Mouse (Mus musculus) heart, postnatal 0 days (tissue): ENCODE measurements around the gene Evc. TPM values are rescaled to one million over a fixed set of nuclear protein-coding genes. Genes with fewer than 3 reads are reported as not detected.
A peak's percentile ranks its signal among the peaks of the same experiment; 100 is the strongest.

Experiments
- ATAC-seq: fragments of 200-750 bp; cut with Nextera tagmentation; 2 replicates; pipeline ENCODE4 v1.8.0; 2017; ENCODE audit warnings: low read depth, moderate number of reproducible peaks, moderate library complexity; ENCODE audit not compliant: insufficient read depth
- DNase-seq: peaks from one replicate; pipeline ENCODE4 v3.0.0-alpha.2; 2016; ENCODE audit warnings: low spot score
- H3K27ac ChIP-seq: fragments of 300-500 bp; sonication (generic); 2 replicates; pipeline ENCODE4 v1.5.1; 2014; ENCODE audit warnings: low read depth, mild to moderate bottlenecking
- H3K27me3 ChIP-seq: fragments of 300-500 bp; sonication (generic); 2 replicates; pipeline ENCODE4 v1.6.1; 2014; ENCODE audit warnings: low read length, mixed read lengths; ENCODE audit not compliant: control insufficient read depth, insufficient read depth
- H3K36me3 ChIP-seq: fragments of 300-500 bp; sonication (generic); replicated peaks from 2 replicates; pipeline ENCODE4 v1.6.1; 2014; ENCODE audit warnings: low read length, mixed read lengths; ENCODE audit not compliant: control insufficient read depth, insufficient read depth
- H3K4me1 ChIP-seq: fragments of 300-500 bp; sonication (generic); 2 replicates; pipeline ENCODE4 v1.6.1; 2014; ENCODE audit warnings: antibody characterized with exemption; ENCODE audit not compliant: control insufficient read depth, insufficient read depth
- H3K4me2 ChIP-seq: fragments of 300-500 bp; sonication (generic); 2 replicates; pipeline ENCODE4 v1.6.1; 2014; ENCODE audit warnings: low read depth, mild to moderate bottlenecking, low read length, moderate library complexity
- H3K4me3 ChIP-seq: fragments of 300-500 bp; sonication (generic); 2 replicates; pipeline ENCODE4 v1.5.1; 2014; ENCODE audit warnings: low read depth, low read length
- H3K9ac ChIP-seq: fragments of 300-500 bp; sonication (generic); replicated peaks from 2 replicates; pipeline ENCODE4 v1.6.1; 2014; ENCODE audit warnings: low read depth, low read length, mixed read lengths
- H3K9me3 ChIP-seq: fragments of 300-500 bp; sonication (generic); replicated peaks from 2 replicates; pipeline ENCODE4 v1.6.1; 2016; ENCODE audit warnings: low read length; ENCODE audit not compliant: control insufficient read depth
- CTCF ChIP-seq: IDR thresholded peaks from 2 replicates; pipeline ENCODE4 v1.5.1; 2016; ENCODE audit warnings: antibody characterized with exemption, control low read depth, low read depth
- EP300 ChIP-seq: IDR thresholded peaks from 2 replicates; pipeline ENCODE4 v1.6.1; 2016; ENCODE audit warnings: antibody characterized with exemption, low read depth
- WGBS: fragments of 180-500 bp; shearing (Covaris S2); extraction: QIAGEN DNeasy Blood & Tissue Kit; methylation state at CpG from one replicate; pipeline ENCODE4 v1.1.7; 2014; 5-methylcytosine and 5-hydroxymethylcytosine counted together
- polyA plus RNA-seq: library from polyadenylated mRNA; unstranded; fragments of >200 nt; fragmentation: Nextera tagmentation; extraction: Ambion mirVana; gene quantifications from 2 replicates; pipeline ENCODE4 v1.2.1, GENCODE M21; 2015
- total RNA-seq: library from RNA; depleted of rRNA; stranded (reverse); fragments of >200 nt; gene quantifications from 2 replicates; pipeline ENCODE4 v1.2.3, GENCODE M21; 2014; ENCODE audit warnings: low replicate concordance

Gene Evc
- total and polyA plus RNA-seq, 2 experiments from 2014 or later = 1.8 to 2.8 TPM

DNA sequence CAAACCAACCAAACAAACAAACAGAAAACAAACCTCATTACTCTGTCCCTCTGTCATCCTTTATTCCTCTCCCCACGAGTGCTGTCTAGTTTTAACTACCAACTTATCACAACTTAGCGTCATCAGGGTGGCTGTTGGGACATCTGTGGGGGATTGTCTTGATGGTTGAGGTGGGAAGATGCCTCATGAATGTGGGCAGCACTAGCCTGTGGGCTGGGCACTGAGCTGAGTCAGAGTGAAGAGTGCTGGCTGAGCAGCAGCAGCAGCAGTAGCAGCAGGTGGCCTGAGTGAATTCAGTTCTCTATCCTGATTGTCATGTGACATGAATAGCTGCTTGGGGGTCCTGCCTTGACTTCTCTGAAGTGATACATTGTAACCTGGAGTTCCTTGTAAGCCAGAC lies 7.3 kb upstream of the Evc start:
- H3K4me1 ChIP-seq = no peaks in the 10 kb centered on the region; the same call in 1 of the 2 replicates
- DNase-seq (no peak), ATAC-seq (no peak)
- 74% methylated on average over 2 of the region's 2 CpGs for WGBS
- H3K9me3 ChIP-seq = no peaks in the 10 kb centered on the region
- H3K9ac ChIP-seq = no peak overlapping the region
- no peak overlapping the region for H3K4me2 ChIP-seq
- no peaks in the 10 kb centered on the region for H3K27me3 ChIP-seq
- no peak overlapping the region for H3K4me3 ChIP-seq
- TF ChIP-seq EP300 = no peak
- no peak for TF ChIP-seq CTCF
- H3K36me3 ChIP-seq = no peaks in the 10 kb centered on the region; the same call in 1 of the 2 replicates
- no peak overlapping the region for H3K27ac ChIP-seq

- WGBS = under 1% methylated on average over 27 of the region's 27 CpGs
- peak within 1 kb of the TSS; percentile 53 for H3K4me3 ChIP-seq
- H3K4me2 ChIP-seq = peak within 1 kb of the TSS; percentile 69
- peaks cover 6% of the 10 kb centered on the region; the same call in 1 of the 2 replicates for H3K27me3 ChIP-seq
- peaks cover 3% of the 10 kb centered on the region for H3K4me1 ChIP-seq
- H3K9me3 ChIP-seq = no peaks in the 10 kb centered on the region
- peak; percentile 48 for DNase-seq
- no peak within 1 kb of the TSS for H3K27ac ChIP-seq
- TF ChIP-seq CTCF = no peak
- TF ChIP-seq EP300 = no peak
- H3K36me3 ChIP-seq = no peaks in the 10 kb centered on the region
- H3K9ac ChIP-seq = peak within 1 kb of the TSS; percentile 44
- ATAC-seq = peak; percentile 70
These were observed 1.6 kb upstream of the Evc start, which contains the start of gene Evc2 for GRCm38 (mm10) chr5:37338288-37338687. Evc2 (plus strand) TSS chr5:37338499.

DNA sequence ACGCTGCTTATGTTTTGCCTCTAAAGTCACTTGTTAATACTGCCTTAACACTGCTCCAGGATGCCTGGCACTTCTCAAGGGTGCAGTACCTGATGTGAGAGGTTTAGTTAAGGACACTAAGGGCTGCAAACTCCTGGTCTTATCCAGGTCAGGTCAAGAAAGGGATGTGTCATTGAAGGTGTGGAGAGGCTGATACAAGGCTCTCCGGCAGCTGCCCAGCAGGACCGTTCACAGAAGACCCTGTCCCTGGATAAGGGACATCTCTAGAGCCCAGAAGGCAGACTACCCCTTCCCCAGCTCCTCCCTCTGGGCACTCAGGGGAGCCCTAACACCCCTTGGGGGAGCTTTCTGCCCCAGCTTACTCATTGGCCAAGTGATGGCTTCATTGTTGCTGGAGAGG lies 1.0 kb upstream of the Evc start:
- peak overlapping the region; percentile 69 for H3K4me2 ChIP-seq
- ATAC-seq (no peak), DNase-seq (no peak)
- H3K9ac ChIP-seq = peak overlapping the region; percentile 44; the same call in 1 of the 2 replicates
- H3K9me3 ChIP-seq = no peaks in the 10 kb centered on the region
- no peak overlapping the region for H3K27ac ChIP-seq
- no peaks in the 10 kb centered on the region for H3K36me3 ChIP-seq
- H3K4me1 ChIP-seq = peaks cover 3% of the 10 kb centered on the region
- TF ChIP-seq CTCF = no peak
- TF ChIP-seq EP300 = no peak
- 50% methylated on average over 3 of the region's 3 CpGs for WGBS
- peak overlapping the region; percentile 53 for H3K4me3 ChIP-seq
- H3K27me3 ChIP-seq = peaks cover 6% of the 10 kb centered on the region; the same call in 1 of the 2 replicates

DNA sequence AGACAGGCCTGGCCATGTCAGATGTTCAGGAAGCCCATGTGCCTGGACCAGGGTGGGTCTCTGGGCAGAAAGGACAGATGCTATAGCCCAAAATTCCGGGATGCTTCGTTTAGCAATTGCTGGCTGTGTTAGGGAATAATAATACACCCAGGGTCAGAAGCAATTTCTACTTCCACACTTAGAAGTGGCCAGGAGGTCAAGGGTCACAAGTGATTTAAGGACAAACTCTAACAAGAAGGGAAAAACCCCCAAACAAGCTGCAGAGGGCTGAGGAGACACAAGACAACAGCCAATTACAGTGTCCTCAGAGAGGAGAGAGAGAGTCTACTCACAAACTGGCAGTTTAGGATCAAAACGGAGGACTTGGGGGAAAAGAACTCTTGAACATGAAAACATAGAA lies 1.6 kb downstream of the Evc start:
- ATAC-seq = no peak
- 77% methylated on average over 3 of the region's 3 CpGs for WGBS
- H3K27me3 ChIP-seq = peaks cover 6% of the 10 kb centered on the region; the same call in 1 of the 2 replicates

GRCm38 (mm10) chr5:37332066-37332465 lies 4.6 kb downstream of the Evc start:
- no peaks in the 10 kb centered on the region for H3K9me3 ChIP-seq
- ATAC-seq (no peak), DNase-seq (no peak)
- H3K27ac ChIP-seq = no peak overlapping the region
- H3K4me3 ChIP-seq = no peak overlapping the region
- H3K36me3 ChIP-seq = no peaks in the 10 kb centered on the region
- H3K4me1 ChIP-seq = no peaks in the 10 kb centered on the region
- H3K9ac ChIP-seq = no peak overlapping the region
- TF ChIP-seq EP300 = no peak
- TF ChIP-seq CTCF = no peak
- peaks cover 2% of the 10 kb centered on the region; the same call in 1 of the 2 replicates for H3K27me3 ChIP-seq
- no peak overlapping the region for H3K4me2 ChIP-seq
- 73% methylated on average over 4 of the region's 4 CpGs for WGBS

More for the DNA sequence above, 1.6 kb downstream of the Evc start:
- H3K4me1 ChIP-seq = peaks cover 3% of the 10 kb centered on the region
- no peaks in the 10 kb centered on the region for H3K36me3 ChIP-seq
- no peak overlapping the region for H3K4me3 ChIP-seq
- H3K9me3 ChIP-seq = no peaks in the 10 kb centered on the region
- H3K9ac ChIP-seq = no peak overlapping the region
- TF ChIP-seq CTCF (no peak), EP300 (no peak)
- H3K4me2 ChIP-seq = no peak overlapping the region
- DNase-seq = no peak
- no peak overlapping the region for H3K27ac ChIP-seq

DNA sequence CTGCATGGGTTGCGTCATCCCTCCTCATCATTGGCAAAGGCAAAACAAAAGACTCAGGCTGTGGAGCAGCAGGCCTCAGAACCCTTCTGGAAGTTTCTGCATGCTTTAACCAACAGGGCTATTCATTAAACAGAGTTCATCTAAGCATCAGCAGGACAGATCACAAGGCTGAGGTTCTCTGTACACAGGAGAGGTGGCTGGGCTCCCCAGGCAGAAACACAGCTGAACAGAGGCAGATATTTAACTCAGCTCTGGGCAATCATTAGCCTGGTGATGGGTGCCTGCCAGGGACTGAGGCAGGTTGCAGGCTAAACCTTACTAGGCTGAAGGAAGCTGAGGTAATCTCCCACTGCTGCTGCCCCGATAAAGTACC lies 5.6 kb downstream of the Evc start:
- Histone ChIP-seq H3K9me3 (no peaks in the 10 kb centered on the region), H3K27ac (no peak overlapping the region), H3K36me3 (0 out of 2 replicates have a peak, but pooled peaks cover 2% of the 10 kb centered on the region), H3K4me1 (no peaks in the 10 kb centered on the region), H3K4me2 (no peak overlapping the region), H3K4me3 (no peak overlapping the region), H3K9ac (no peak overlapping the region), H3K27me3 (no peaks in the 10 kb centered on the region; the same call in 1 of the 2 replicates)
- no peak for TF ChIP-seq CTCF
- TF ChIP-seq EP300 = no peak
- DNase-seq (no peak), ATAC-seq (no peak)
- WGBS = 89% methylated on average over 2 of the region's 2 CpGs
